Mouse (Mus musculus): Measurements from ENCODE around the gene Rasgef1a.

- TF ChIP-seq CTCF (IDR thresholded peaks at IDR 0.05; ENCODE audit: control insufficient read depth, insufficient read depth, insufficient replicate concordance, low read depth, low read length): no peak
- no peak for TF ChIP-seq POLR2A (IDR thresholded peaks at IDR 0.05; ENCODE audit: control insufficient read depth, low read depth, low read length)
These were observed 7.4 kb downstream of the Rasgef1a start for GRCm38 (mm10) chr6:118018666-118019065.

Data from testis, adult 2 months (tissue).